Mouse (Mus musculus): Measurements from ENCODE around the gene Gcm1. TPM values are rescaled to one million over a fixed set of nuclear protein-coding genes. Genes with fewer than 3 reads are reported as not detected.
A peak's percentile ranks its signal among the peaks of the same experiment; 100 is the strongest.

Gcm1 gene
- polyA plus RNA-seq, 1 experiment, result not detected

- DNase-seq (ENCODE audit: low read depth), result peak; percentile 5
- TF ChIP-seq CTCF (IDR thresholded peaks at IDR 0.05; ENCODE audit: borderline replicate concordance, extremely low read depth, insufficient read depth, insufficient read length), result no peak
- no peak for TF ChIP-seq POLR2A (IDR thresholded peaks at IDR 0.05; ENCODE audit: borderline replicate concordance, extremely low read depth, insufficient read depth, insufficient read length, poor library complexity, severe bottlenecking)
Measured at GRCm38 (mm10) chr9:78081835-78082234, 30.1 kb downstream of the Gcm1 start.

GRCm38 (mm10) chr9:78084341-78084740 is 32.6 kb downstream of the Gcm1 start:
- no peak for DNase-seq (ENCODE audit: low read depth)
- TF ChIP-seq POLR2A (IDR thresholded peaks at IDR 0.05; ENCODE audit: borderline replicate concordance, extremely low read depth, insufficient read depth, insufficient read length, poor library complexity, severe bottlenecking), result no peak

GRCm38 (mm10) chr9:78085722-78086287 is 34.1 kb downstream of the Gcm1 start:
- no peak for DNase-seq (ENCODE audit: low read depth)
- TF ChIP-seq CTCF (IDR thresholded peaks at IDR 0.05; ENCODE audit: borderline replicate concordance, extremely low read depth, insufficient read depth, insufficient read length), result no peak
- TF ChIP-seq POLR2A (IDR thresholded peaks at IDR 0.05; ENCODE audit: borderline replicate concordance, extremely low read depth, insufficient read depth, insufficient read length, poor library complexity, severe bottlenecking), result no peak

GRCm38 (mm10) chr9:78087751-78088150 is 36.0 kb downstream of the Gcm1 start:
- no peak for TF ChIP-seq POLR2A (IDR thresholded peaks at IDR 0.05; ENCODE audit: borderline replicate concordance, extremely low read depth, insufficient read depth, insufficient read length, poor library complexity, severe bottlenecking)
- TF ChIP-seq CTCF (IDR thresholded peaks at IDR 0.05; ENCODE audit: borderline replicate concordance, extremely low read depth, insufficient read depth, insufficient read length), result no peak
- DNase-seq (ENCODE audit: low read depth), result no peak

DNA sequence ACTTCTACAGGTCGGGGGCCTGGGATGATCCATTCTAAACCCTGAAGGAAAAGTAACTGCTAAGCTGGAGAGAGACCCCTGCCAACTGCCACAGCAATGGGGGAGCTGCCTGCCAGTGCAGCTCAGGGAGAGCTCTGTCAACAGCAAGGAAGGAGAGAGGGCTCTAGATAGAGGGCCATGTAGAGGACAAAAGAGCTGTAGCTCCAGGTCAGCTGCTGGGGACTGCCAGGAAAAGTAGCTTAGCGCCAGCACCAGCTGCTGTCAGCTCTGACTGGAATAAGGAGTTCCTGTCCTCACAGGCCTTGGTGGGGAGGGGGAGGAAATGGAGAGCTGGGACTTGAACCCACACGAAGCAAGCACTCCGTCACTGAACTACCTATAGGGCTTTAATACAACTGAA is 36.8 kb downstream of the Gcm1 start:
- no peak for TF ChIP-seq CTCF (IDR thresholded peaks at IDR 0.05; ENCODE audit: borderline replicate concordance, extremely low read depth, insufficient read depth, insufficient read length)
- no peak for TF ChIP-seq POLR2A (IDR thresholded peaks at IDR 0.05; ENCODE audit: borderline replicate concordance, extremely low read depth, insufficient read depth, insufficient read length, poor library complexity, severe bottlenecking)
- peak; percentile 13 for DNase-seq (ENCODE audit: low read depth)

DNA sequence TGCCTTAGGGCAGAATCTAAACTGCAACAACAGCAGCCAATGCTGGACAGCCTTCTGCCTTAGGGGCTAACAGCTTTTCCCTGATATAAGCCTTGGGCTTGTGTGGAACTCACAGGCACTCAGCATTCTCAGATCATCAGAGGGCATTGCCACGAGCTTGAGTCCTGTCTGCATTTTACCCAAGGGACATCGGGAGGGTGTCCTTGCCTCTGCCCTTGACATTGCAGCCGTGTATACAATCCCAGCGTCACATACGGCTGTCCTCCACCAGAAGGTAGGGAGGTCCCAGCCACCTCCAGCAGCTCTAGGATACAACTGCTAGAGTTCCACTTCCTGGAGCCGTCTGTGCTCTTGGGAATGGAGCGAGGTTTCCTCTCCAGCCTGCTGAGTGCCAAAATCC is 37.2 kb downstream of the Gcm1 start:
- TF ChIP-seq POLR2A (IDR thresholded peaks at IDR 0.05; ENCODE audit: borderline replicate concordance, extremely low read depth, insufficient read depth, insufficient read length, poor library complexity, severe bottlenecking), result no peak
- no peak for TF ChIP-seq CTCF (IDR thresholded peaks at IDR 0.05; ENCODE audit: borderline replicate concordance, extremely low read depth, insufficient read depth, insufficient read length)
- DNase-seq (ENCODE audit: low read depth), result no peak

DNA sequence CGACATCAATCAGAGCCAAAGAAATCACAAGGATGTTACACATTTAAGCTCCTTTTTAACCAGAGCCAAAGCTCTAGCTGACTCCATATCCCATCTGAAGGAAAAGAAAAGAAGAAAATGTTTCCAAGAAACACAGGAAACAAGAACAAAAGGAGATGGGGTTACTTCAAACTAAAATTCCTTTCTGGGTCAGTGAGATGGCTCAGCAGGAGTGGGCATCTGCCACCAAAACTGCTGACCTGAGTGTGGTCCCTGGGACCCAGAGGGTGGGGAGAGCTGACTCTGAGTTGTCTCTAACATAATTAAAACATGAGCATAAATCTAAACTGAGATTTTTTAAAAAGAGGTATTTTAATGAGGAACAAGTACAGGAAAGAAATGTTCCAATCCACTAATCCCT is 38.2 kb downstream of the Gcm1 start:
- TF ChIP-seq POLR2A (IDR thresholded peaks at IDR 0.05; ENCODE audit: borderline replicate concordance, extremely low read depth, insufficient read depth, insufficient read length, poor library complexity, severe bottlenecking) (no peak), CTCF (IDR thresholded peaks at IDR 0.05; ENCODE audit: borderline replicate concordance, extremely low read depth, insufficient read depth, insufficient read length) (no peak)
- DNase-seq (ENCODE audit: low read depth), result no peak

DNA sequence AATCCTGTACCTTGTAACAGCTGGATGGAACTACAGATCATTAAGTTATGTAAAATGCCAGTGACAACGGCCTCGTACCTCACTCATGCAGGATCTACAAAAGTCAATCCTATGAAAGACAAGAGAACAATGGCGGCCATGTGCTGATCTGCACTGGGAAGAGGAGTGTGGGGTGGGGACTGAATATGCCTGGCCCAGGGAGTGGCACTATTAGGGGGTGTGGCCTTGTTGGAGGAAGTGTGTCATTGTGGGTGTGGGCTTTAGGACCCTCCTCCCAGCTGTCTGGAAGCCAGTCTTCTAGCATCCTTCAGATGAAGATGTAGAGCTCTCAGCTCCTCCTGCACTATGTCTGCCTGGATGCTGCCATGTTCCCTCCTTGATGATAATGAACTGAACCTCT is 38.9 kb downstream of the Gcm1 start:
- no peak for TF ChIP-seq POLR2A (IDR thresholded peaks at IDR 0.05; ENCODE audit: borderline replicate concordance, extremely low read depth, insufficient read depth, insufficient read length, poor library complexity, severe bottlenecking)
- TF ChIP-seq CTCF (IDR thresholded peaks at IDR 0.05; ENCODE audit: borderline replicate concordance, extremely low read depth, insufficient read depth, insufficient read length), result no peak
- no peak for DNase-seq (ENCODE audit: low read depth)

DNA sequence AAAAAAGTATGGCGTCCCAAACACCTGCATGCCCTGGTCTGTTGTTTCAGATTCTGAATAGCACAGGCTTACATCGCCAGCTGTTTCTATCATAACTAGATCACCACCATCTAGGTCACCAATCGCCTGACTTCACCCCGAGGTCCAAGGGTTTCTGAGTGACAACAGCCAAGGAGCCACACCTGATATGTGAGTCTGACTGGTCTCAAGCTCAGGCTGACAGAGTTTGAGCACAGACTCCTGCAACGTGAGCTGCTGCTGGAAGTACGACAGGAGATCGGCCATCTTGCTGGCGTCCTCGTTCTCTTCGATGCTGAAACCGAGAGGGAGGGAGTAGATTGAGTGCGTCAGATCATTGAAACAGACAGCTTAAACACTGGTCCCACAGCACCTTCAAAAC is 44.0 kb downstream of the Gcm1 start:
- TF ChIP-seq POLR2A (IDR thresholded peaks at IDR 0.05; ENCODE audit: borderline replicate concordance, extremely low read depth, insufficient read depth, insufficient read length, poor library complexity, severe bottlenecking) (no peak), CTCF (IDR thresholded peaks at IDR 0.05; ENCODE audit: borderline replicate concordance, extremely low read depth, insufficient read depth, insufficient read length) (no peak)
- DNase-seq (ENCODE audit: low read depth), result no peak

DNA sequence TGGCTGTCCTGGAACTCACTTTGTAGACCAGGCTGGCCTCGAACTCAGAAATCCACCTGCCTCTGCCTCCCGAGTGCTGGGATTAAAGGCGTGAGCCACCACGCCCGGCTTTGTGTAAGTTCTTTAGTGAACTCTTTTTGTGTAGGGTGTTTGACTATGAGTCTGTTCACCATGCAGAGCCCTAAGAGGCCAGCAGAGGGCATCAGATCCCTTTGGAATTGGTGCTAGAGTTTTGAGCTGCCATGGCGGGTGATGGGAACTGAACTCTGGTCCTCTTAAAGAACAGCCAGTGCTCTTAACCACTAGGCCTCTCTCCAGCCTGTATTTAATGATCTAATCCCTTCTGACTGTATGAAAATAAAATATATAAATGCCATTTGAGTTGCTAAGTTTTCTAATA is 44.7 kb downstream of the Gcm1 start:
- TF ChIP-seq CTCF (IDR thresholded peaks at IDR 0.05; ENCODE audit: borderline replicate concordance, extremely low read depth, insufficient read depth, insufficient read length), result peak; percentile 36; the same call in 1 of the 2 replicates
- no peak for TF ChIP-seq POLR2A (IDR thresholded peaks at IDR 0.05; ENCODE audit: borderline replicate concordance, extremely low read depth, insufficient read depth, insufficient read length, poor library complexity, severe bottlenecking)
- no peak for DNase-seq (ENCODE audit: low read depth)

GRCm38 (mm10) chr9:78100956-78101355 is 49.2 kb downstream of the Gcm1 start:
- DNase-seq (ENCODE audit: low read depth), result no peak
- TF ChIP-seq POLR2A (IDR thresholded peaks at IDR 0.05; ENCODE audit: borderline replicate concordance, extremely low read depth, insufficient read depth, insufficient read length, poor library complexity, severe bottlenecking) (no peak), CTCF (IDR thresholded peaks at IDR 0.05; ENCODE audit: borderline replicate concordance, extremely low read depth, insufficient read depth, insufficient read length) (no peak)

DNA sequence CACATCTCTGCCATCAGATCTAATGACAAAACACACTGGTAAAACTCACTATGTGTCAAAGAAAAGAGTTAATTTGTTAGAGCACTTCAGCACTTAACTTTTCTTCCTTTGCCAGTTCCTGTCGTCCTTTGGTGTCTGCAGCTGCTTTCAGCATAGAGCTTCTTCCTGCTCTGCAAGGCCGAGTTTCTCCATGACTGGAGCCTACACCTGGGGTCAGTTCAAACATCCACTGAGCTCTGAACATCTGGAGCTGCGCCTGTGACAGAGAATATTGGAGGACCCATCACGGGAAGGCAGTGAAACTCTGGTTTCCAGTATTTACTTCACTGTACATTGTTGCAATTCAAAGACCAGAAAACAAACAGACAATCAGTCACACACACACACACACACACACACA is 49.7 kb downstream of the Gcm1 start:
- TF ChIP-seq POLR2A (IDR thresholded peaks at IDR 0.05; ENCODE audit: borderline replicate concordance, extremely low read depth, insufficient read depth, insufficient read length, poor library complexity, severe bottlenecking), result no peak
- DNase-seq (ENCODE audit: low read depth), result no peak
